Mouse (Mus musculus): ENCODE measurements around the gene Sult6b2.

DNA sequence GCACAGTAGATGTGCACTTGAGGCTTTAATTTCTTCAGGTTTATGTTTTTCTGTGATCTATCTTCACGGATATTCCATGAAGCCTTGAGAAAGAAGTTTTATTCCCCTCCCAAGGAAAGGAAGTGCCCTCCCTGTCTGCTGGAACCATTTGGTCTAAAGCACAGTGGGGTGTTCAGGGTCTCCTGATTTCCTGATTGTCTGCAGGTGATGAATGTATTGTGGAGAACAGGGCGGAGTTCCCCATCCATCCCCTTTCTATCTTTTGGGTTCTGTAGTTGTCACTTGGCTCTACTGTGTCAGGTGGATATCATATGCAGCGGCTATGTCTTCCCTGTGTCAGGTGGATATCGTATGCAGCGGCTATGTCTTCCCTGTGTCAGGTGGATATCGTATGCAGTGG, 62.5 kb downstream of the Sult6b2 start:
- TF ChIP-seq CTCF (IDR thresholded peaks at IDR 0.05; ENCODE audit: low read depth, low read length) (no peak), POLR2A (IDR thresholded peaks at IDR 0.05; ENCODE audit: extremely low read depth, insufficient read depth, low read length) (no peak)

Measured in liver, adult 2 months (tissue).